Mouse (Mus musculus): Measurements from ENCODE around the gene Asb12.
"Not testable (repeated sequence)": the region's sequence is repeated elsewhere in the genome, so short reads cannot be mapped to it uniquely, and the experiment has no call there.

Asb12 gene

GRCm38 (mm10) chrX:95557887-95558286, at the start of gene Asb12, which contains the start of gene Pfn5:
Gene Asb12, minus strand, starts transcription at chrX:95557987.
Gene Pfn5, plus strand, starts transcription at chrX:95558104.
- DNase-seq (ENCODE audit: low spot score), result no peak

- no peak for DNase-seq (ENCODE audit: low spot score)
Measured at GRCm38 (mm10) chrX:95600609-95601008, 42.8 kb upstream of the Asb12 start.

GRCm38 (mm10) chrX:95554321-95554720, 3.5 kb downstream of the Asb12 start:
- DNase-seq (ENCODE audit: low spot score), result no peak

GRCm38 (mm10) chrX:95535493-95535892, 22.3 kb downstream of the Asb12 start:
- DNase-seq (ENCODE audit: low spot score), result not testable (repeated sequence)

- no peak for DNase-seq (ENCODE audit: low spot score)
Measured at GRCm38 (mm10) chrX:95525166-95525565, 32.6 kb downstream of the Asb12 start.

- no peak for DNase-seq (ENCODE audit: low spot score)
Measured at GRCm38 (mm10) chrX:95523883-95524282, 33.9 kb downstream of the Asb12 start.

GRCm38 (mm10) chrX:95457166-95457565, 100.6 kb downstream of the Asb12 start:
- no peak for DNase-seq (ENCODE audit: low spot score)

- no peak for DNase-seq (ENCODE audit: low spot score)
Measured at GRCm38 (mm10) chrX:95445866-95446265, 111.9 kb downstream of the Asb12 start.

- DNase-seq (ENCODE audit: low spot score), result no peak
Measured at GRCm38 (mm10) chrX:95445141-95445540, 112.6 kb downstream of the Asb12 start.

- DNase-seq (ENCODE audit: low spot score), result peak; percentile 91
Measured at GRCm38 (mm10) chrX:95444776-95445111, 113.0 kb downstream of the Asb12 start, which contains the start of gene Amer1. Gene Amer1, minus strand, starts transcription at chrX:95444872.

- DNase-seq (ENCODE audit: low spot score), result peak; percentile 74
Measured at GRCm38 (mm10) chrX:95443898-95444775, 113.7 kb downstream of the Asb12 start.

GRCm38 (mm10) chrX:95443390-95443789, 114.4 kb downstream of the Asb12 start:
- DNase-seq (ENCODE audit: low spot score), result no peak

- DNase-seq (ENCODE audit: low spot score), result no peak
Measured at GRCm38 (mm10) chrX:95442261-95442660, 115.5 kb downstream of the Asb12 start.

- DNase-seq (ENCODE audit: low spot score), result no peak
Measured at GRCm38 (mm10) chrX:95441290-95441689, 116.5 kb downstream of the Asb12 start.

- DNase-seq (ENCODE audit: low spot score), result no peak
Measured at GRCm38 (mm10) chrX:95438491-95438890, 119.3 kb downstream of the Asb12 start.

GRCm38 (mm10) chrX:95437236-95437635, 120.6 kb downstream of the Asb12 start:
- DNase-seq (ENCODE audit: low spot score), result no peak

Data from yolk sac, embryonic 10.5 days (tissue).